Mouse (Mus musculus): ENCODE data around the gene Vmn1r58. TPM values are rescaled to one million over a fixed set of nuclear protein-coding genes. Genes with fewer than 3 reads are reported as not detected.
"Not testable (repeated sequence)": the region's sequence is repeated elsewhere in the genome, so short reads cannot be mapped to it uniquely, and the experiment has no call there.

Vmn1r58 gene
- not detected in 2 replicates for polyA plus RNA-seq (2015; fragmentation: Nextera tagmentation; extraction: Ambion mirVana)

DNA sequence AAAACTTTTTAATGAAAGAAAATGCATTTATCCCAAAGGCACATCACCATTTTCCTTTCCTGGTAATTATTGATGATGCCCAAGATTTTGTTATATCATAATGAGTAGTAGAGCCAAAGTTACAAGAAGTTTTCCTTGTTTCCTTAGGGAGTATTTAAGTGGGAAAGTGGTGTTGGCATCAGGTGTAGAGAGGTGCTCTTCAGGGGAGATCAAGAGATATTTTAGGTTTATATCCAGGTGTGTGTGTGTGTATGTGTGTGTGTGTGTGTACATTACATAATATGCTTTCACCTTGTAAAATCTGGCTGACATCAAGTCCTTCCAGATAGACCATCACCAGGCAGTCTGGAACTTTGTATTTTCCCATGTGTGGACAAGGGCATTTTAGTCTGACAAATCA, at the start of gene Vmn1r58:
TSS of gene Vmn1r58 (minus strand) at position 101 of the 400 bp plus-strand sequence.
- not testable (repeated sequence) for H3K36me3 ChIP-seq (ENCODE audit: control insufficient read depth, insufficient read depth, low read length); ATAC-seq (ENCODE audit: insufficient read depth, low FRiP score); H3K4me1 ChIP-seq (ENCODE audit: control insufficient read depth, insufficient read depth, low read length); H3K4me3 ChIP-seq (replicated peaks; ENCODE audit: low read length); H3K27me3 ChIP-seq (ENCODE audit: control insufficient read depth, insufficient read depth, low read length); H3K9me3 ChIP-seq (replicated peaks; ENCODE audit: control insufficient read depth, low read length); H3K9ac ChIP-seq (ENCODE audit: low read length); H3K27ac ChIP-seq (ENCODE audit: low read length); H3K4me2 ChIP-seq (ENCODE audit: low read depth, low read length)

GRCm38 (mm10) chr7:5456674-5457073, 43.5 kb upstream of the Vmn1r58 start, which contains the start of gene Vmn1r59:
Vmn1r59 (minus strand) TSS chr7:5456774.
- Histone ChIP-seq H3K4me1 (ENCODE audit: control insufficient read depth, insufficient read depth, low read length) (no peaks in the 10 kb centered on the region), H3K36me3 (ENCODE audit: control insufficient read depth, insufficient read depth, low read length) (no peaks in the 10 kb centered on the region), H3K9me3 (replicated peaks; ENCODE audit: control insufficient read depth, low read length) (0 out of 2 replicates have a peak, but pooled peaks cover 5% of the 10 kb centered on the region), H3K27me3 (ENCODE audit: control insufficient read depth, insufficient read depth, low read length) (no peaks in the 10 kb centered on the region), H3K4me3 (replicated peaks; ENCODE audit: low read length) (no peak within 1 kb of the TSS), H3K27ac (ENCODE audit: low read length) (no peak within 1 kb of the TSS), H3K4me2 (ENCODE audit: low read depth, low read length) (no peak within 1 kb of the TSS), H3K9ac (ENCODE audit: low read length) (no peak within 1 kb of the TSS)
- ATAC-seq (ENCODE audit: insufficient read depth, low FRiP score): no peak

DNA sequence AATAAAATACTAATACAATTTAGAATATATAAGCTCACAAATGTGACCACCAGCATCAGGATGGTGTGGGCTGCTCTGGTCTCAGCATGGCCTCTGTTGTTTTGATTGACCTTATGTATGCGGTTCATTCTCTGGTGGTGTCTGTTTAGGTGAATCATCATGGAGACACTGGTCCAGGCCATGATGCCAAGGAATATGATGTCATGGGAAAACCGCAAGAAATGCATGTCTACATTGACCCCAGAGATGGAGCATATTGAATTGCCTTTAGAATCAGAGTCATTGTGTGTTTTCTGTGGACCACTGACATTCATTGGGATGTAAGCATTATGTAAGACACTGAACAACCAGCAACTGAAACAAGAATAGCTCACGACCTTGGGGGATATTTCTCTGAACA, 40.8 kb upstream of the Vmn1r58 start:
- H3K9me3 ChIP-seq (replicated peaks; ENCODE audit: control insufficient read depth, low read length); ATAC-seq (ENCODE audit: insufficient read depth, low FRiP score); H3K4me1 ChIP-seq (ENCODE audit: control insufficient read depth, insufficient read depth, low read length); H3K9ac ChIP-seq (ENCODE audit: low read length); H3K4me3 ChIP-seq (replicated peaks; ENCODE audit: low read length); H3K27ac ChIP-seq (ENCODE audit: low read length); H3K36me3 ChIP-seq (ENCODE audit: control insufficient read depth, insufficient read depth, low read length); H3K4me2 ChIP-seq (ENCODE audit: low read depth, low read length); H3K27me3 ChIP-seq (ENCODE audit: control insufficient read depth, insufficient read depth, low read length): not testable (repeated sequence)
- 60% methylated on average over 3 of the region's 3 CpGs for WGBS

- no peak for ATAC-seq (ENCODE audit: insufficient read depth, low FRiP score)
- no peaks in the 10 kb centered on the region for H3K4me1 ChIP-seq (ENCODE audit: control insufficient read depth, insufficient read depth, low read length)
- no peak overlapping the region for H3K27ac ChIP-seq (ENCODE audit: low read length)
- no peak overlapping the region for H3K4me3 ChIP-seq (replicated peaks; ENCODE audit: low read length)
- H3K9me3 ChIP-seq (replicated peaks; ENCODE audit: control insufficient read depth, low read length): 0 out of 2 replicates have a peak, but pooled peaks cover 4% of the 10 kb centered on the region
- no peak overlapping the region for H3K9ac ChIP-seq (ENCODE audit: low read length)
- H3K27me3 ChIP-seq (ENCODE audit: control insufficient read depth, insufficient read depth, low read length): no peaks in the 10 kb centered on the region
- H3K4me2 ChIP-seq (ENCODE audit: low read depth, low read length): no peak overlapping the region
- H3K36me3 ChIP-seq (ENCODE audit: control insufficient read depth, insufficient read depth, low read length): no peaks in the 10 kb centered on the region
Measured at GRCm38 (mm10) chr7:5448627-5449026, 35.4 kb upstream of the Vmn1r58 start.

- Histone ChIP-seq H3K4me1 (ENCODE audit: control insufficient read depth, insufficient read depth, low read length) (no peaks in the 10 kb centered on the region), H3K9ac (ENCODE audit: low read length) (no peak overlapping the region), H3K4me3 (replicated peaks; ENCODE audit: low read length) (no peak overlapping the region), H3K4me2 (ENCODE audit: low read depth, low read length) (no peak overlapping the region), H3K36me3 (ENCODE audit: control insufficient read depth, insufficient read depth, low read length) (no peaks in the 10 kb centered on the region), H3K27me3 (ENCODE audit: control insufficient read depth, insufficient read depth, low read length) (no peaks in the 10 kb centered on the region), H3K9me3 (replicated peaks; ENCODE audit: control insufficient read depth, low read length) (no peaks in the 10 kb centered on the region; the same call in 1 of the 2 replicates), H3K27ac (ENCODE audit: low read length) (no peak overlapping the region)
- WGBS: 45% methylated on average over 2 of the region's 2 CpGs
- no peak for ATAC-seq (ENCODE audit: insufficient read depth, low FRiP score)
Measured at GRCm38 (mm10) chr7:5406201-5406600, 7.0 kb downstream of the Vmn1r58 start.

DNA sequence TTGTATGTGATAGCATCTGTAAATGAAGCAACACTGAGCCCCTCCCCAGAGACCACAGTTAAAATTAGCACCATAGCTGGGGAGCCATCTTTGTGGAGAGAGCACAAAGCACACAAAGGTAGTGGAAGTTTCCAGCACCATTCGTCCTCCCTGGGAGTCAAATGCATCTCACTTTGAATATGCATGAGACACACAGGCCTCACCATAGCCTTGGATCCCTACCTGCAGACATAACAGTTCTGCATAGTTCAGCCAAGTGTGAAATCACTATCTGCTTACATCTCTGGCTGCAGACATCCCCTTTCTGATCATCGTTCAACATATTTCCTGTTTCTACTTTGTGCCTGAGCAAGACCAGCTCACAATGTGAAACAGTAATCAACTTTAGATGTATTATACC, 46.5 kb downstream of the Vmn1r58 start:
- Histone ChIP-seq H3K9ac (ENCODE audit: low read length) (no peak overlapping the region), H3K9me3 (replicated peaks; ENCODE audit: control insufficient read depth, low read length) (no peaks in the 10 kb centered on the region)
- ATAC-seq (ENCODE audit: insufficient read depth, low FRiP score): no peak

DNA sequence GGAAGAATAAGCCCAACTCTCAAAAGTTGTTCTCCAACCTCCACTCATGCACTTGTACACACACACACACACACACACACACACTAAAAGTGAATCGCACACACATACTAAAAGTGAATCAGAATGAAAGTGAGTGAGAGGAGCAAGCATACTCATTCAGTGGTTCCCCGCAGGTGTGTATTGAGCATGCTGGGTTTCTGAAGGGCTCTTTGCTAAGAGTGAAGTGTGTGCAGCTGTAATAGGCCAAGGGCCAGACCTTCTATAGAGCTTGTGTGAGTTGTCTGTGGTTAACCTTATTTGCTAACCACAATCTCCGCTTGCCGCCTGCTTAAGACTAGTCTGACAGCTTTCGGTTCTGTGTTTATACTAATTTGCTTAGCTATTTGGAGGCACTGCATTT, 49.6 kb downstream of the Vmn1r58 start:
- Histone ChIP-seq H3K4me3 (replicated peaks; ENCODE audit: low read length) (no peak overlapping the region), H3K27ac (ENCODE audit: low read length) (no peak overlapping the region), H3K27me3 (ENCODE audit: control insufficient read depth, insufficient read depth, low read length) (no peaks in the 10 kb centered on the region), H3K4me2 (ENCODE audit: low read depth, low read length) (no peak overlapping the region), H3K36me3 (ENCODE audit: control insufficient read depth, insufficient read depth, low read length) (no peaks in the 10 kb centered on the region), H3K4me1 (ENCODE audit: control insufficient read depth, insufficient read depth, low read length) (no peaks in the 10 kb centered on the region), H3K9me3 (replicated peaks; ENCODE audit: control insufficient read depth, low read length) (no peaks in the 10 kb centered on the region), H3K9ac (ENCODE audit: low read length) (no peak overlapping the region)
- ATAC-seq (ENCODE audit: insufficient read depth, low FRiP score): no peak
- 94% methylated on average over 5 of the region's 5 CpGs for WGBS

More for the DNA sequence above, 46.5 kb downstream of the Vmn1r58 start:
- no peak overlapping the region for H3K4me3 ChIP-seq (replicated peaks; ENCODE audit: low read length)
- H3K4me2 ChIP-seq (ENCODE audit: low read depth, low read length): no peak overlapping the region
- H3K36me3 ChIP-seq (ENCODE audit: control insufficient read depth, insufficient read depth, low read length): no peaks in the 10 kb centered on the region
- H3K4me1 ChIP-seq (ENCODE audit: control insufficient read depth, insufficient read depth, low read length): no peaks in the 10 kb centered on the region
- H3K27ac ChIP-seq (ENCODE audit: low read length): no peak overlapping the region
- no peaks in the 10 kb centered on the region for H3K27me3 ChIP-seq (ENCODE audit: control insufficient read depth, insufficient read depth, low read length)
- 73% methylated on average over 2 of the region's 2 CpGs for WGBS

Other genes starting within 250 kb of the Vmn1r58 start
- gene Vmn1r56, start 216.6 kb downstream of the Vmn1r58 start, polyA plus RNA-seq (2015; fragmentation: Nextera tagmentation; extraction: Ambion mirVana): not detected in 2 replicates
- not detected in 2 replicates for gene Vmn1r57, start 194.9 kb downstream of the Vmn1r58 start, polyA plus RNA-seq (2015; fragmentation: Nextera tagmentation; extraction: Ambion mirVana)
- not detected in 2 replicates for gene Gm5065, start 62.9 kb downstream of the Vmn1r58 start, polyA plus RNA-seq (2015; fragmentation: Nextera tagmentation; extraction: Ambion mirVana)
- not detected in 2 replicates for gene Nlrp2, start 62.4 kb downstream of the Vmn1r58 start, polyA plus RNA-seq (2015; fragmentation: Nextera tagmentation; extraction: Ambion mirVana)
- gene Vmn1r59, start 43.4 kb upstream of the Vmn1r58 start, polyA plus RNA-seq (2015; fragmentation: Nextera tagmentation; extraction: Ambion mirVana): not detected in 2 replicates
- not detected in 2 replicates for gene Vmn2r28, start 80.6 kb upstream of the Vmn1r58 start, polyA plus RNA-seq (2015; fragmentation: Nextera tagmentation; extraction: Ambion mirVana)
- not detected in 2 replicates for gene Vmn1r60, start 133.9 kb upstream of the Vmn1r58 start, polyA plus RNA-seq (2015; fragmentation: Nextera tagmentation; extraction: Ambion mirVana)
- not detected in 2 replicates for gene Vmn1r61, start 199.9 kb upstream of the Vmn1r58 start, polyA plus RNA-seq (2015; fragmentation: Nextera tagmentation; extraction: Ambion mirVana)